ENCODE assay signal across 27 mouse cellular contexts in the genomic region with DNA sequence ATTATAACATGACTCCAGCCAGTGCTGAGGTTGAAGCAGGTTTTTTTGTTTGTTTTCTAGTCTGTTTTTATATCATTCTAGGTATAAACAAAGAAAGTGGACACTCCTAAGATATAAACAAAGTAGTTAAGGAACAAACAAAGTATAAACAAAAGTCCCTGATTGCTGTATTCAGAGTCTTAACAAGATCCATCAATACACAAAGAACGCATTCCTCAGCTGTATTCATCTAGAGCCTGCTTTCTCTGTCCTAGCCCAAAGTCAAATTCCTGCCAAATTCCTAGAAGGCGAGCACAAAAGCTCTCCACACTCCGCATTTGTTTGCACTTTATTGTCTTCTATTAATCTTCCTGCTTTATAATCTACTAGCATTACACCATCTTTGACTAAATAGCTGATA.
"Had no signal": no experiment of that assay in that cellular context is flagged by ENCODE, and none has a peak within 500 bp of the region (broad histone marks: within the 10 kb centered on the region; RNA-seq: fewer than 3 reads in every experiment).

No protein-coding gene starts in this region.

- H3K9me3 ChIP-seq: heart, embryonic 10.5 days; heart, embryonic 12.5 days; hindbrain, embryonic 10.5 days; hindbrain, embryonic 12.5 days; intestine, embryonic 15.5 days; limb, embryonic 10.5 days; limb, embryonic 12.5 days; liver, embryonic 13.5 days; liver, embryonic 15.5 days had no signal

- ATAC-seq: hindbrain, embryonic 16.5 days; inflammation-experienced regulatory T-cells, adult 6 months; intestine, embryonic 15.5 days; intestine, postnatal 0 days had no signal

- H3K4me2 ChIP-seq: heart, embryonic 12.5 days; hindbrain, embryonic 12.5 days; hindbrain, embryonic 14.5 days; intestine, embryonic 15.5 days; limb, embryonic 12.5 days; liver, embryonic 11.5 days; liver, embryonic 13.5 days; liver, embryonic 15.5 days had no signal

- H3K4me3 ChIP-seq: heart, embryonic 10.5 days; heart, embryonic 12.5 days; hindbrain, embryonic 10.5 days; hindbrain, embryonic 12.5 days; intestine, embryonic 15.5 days; layer of hippocampus, adult 2 months; left cerebral cortex, adult 2 months; limb, embryonic 10.5 days; limb, embryonic 12.5 days; liver, embryonic 13.5 days; liver, embryonic 15.5 days had no signal

- DNase-seq: gastrocnemius, postnatal 10 days; gastrocnemius, postnatal 25 days; heart, adult 18-20 months; heart, postnatal 10 days; heart, postnatal 4 days; kidney, adult 18-20 months; kidney, adult 8-10 months; kidney, postnatal 10 days; kidney, postnatal 25 days; kidney, postnatal 4 days; liver; liver, embryonic 13.5 days had no signal

- H3K4me1 ChIP-seq: heart, embryonic 10.5 days; heart, embryonic 12.5 days; hindbrain, embryonic 10.5 days; hindbrain, embryonic 12.5 days; intestine, embryonic 15.5 days; limb, embryonic 10.5 days; limb, embryonic 12.5 days; liver, embryonic 13.5 days; liver, embryonic 15.5 days had no signal

- H3K27me3 ChIP-seq: heart, embryonic 12.5 days; hindbrain, embryonic 12.5 days; intestine, embryonic 15.5 days; limb, embryonic 12.5 days; liver, embryonic 13.5 days; liver, embryonic 15.5 days had no signal

- H3K27ac ChIP-seq: heart, embryonic 10.5 days; hindbrain, embryonic 10.5 days; hindbrain, embryonic 12.5 days; hindbrain, embryonic 14.5 days; intestine, embryonic 15.5 days; layer of hippocampus, adult 2 months; left cerebral cortex, adult 2 months; limb, embryonic 10.5 days; limb, embryonic 12.5 days; liver, embryonic 13.5 days; liver, embryonic 15.5 days had no signal

- H3K9ac ChIP-seq: heart, embryonic 12.5 days; hindbrain, embryonic 12.5 days; hindbrain, embryonic 14.5 days; intestine, embryonic 15.5 days; limb, embryonic 12.5 days; liver, embryonic 13.5 days; liver, embryonic 15.5 days had no signal

- H3K36me3 ChIP-seq: heart, embryonic 10.5 days; heart, embryonic 12.5 days; hindbrain, embryonic 10.5 days; hindbrain, embryonic 12.5 days; intestine, embryonic 15.5 days; limb, embryonic 10.5 days; limb, embryonic 12.5 days; liver, embryonic 13.5 days; liver, embryonic 15.5 days had no signal
